Mouse (Mus musculus) fat pad, adult 2 months (tissue): Measurements from ENCODE around the gene Tmem104.

ENCODE experiments used
- DNase-seq: peaks from one replicate; pipeline ENCODE4 v3.0.0-alpha.2; 2011; ENCODE audit warnings: low read depth, low spot score; ENCODE audit errors: extremely low read depth

The Tmem104 gene

DNA sequence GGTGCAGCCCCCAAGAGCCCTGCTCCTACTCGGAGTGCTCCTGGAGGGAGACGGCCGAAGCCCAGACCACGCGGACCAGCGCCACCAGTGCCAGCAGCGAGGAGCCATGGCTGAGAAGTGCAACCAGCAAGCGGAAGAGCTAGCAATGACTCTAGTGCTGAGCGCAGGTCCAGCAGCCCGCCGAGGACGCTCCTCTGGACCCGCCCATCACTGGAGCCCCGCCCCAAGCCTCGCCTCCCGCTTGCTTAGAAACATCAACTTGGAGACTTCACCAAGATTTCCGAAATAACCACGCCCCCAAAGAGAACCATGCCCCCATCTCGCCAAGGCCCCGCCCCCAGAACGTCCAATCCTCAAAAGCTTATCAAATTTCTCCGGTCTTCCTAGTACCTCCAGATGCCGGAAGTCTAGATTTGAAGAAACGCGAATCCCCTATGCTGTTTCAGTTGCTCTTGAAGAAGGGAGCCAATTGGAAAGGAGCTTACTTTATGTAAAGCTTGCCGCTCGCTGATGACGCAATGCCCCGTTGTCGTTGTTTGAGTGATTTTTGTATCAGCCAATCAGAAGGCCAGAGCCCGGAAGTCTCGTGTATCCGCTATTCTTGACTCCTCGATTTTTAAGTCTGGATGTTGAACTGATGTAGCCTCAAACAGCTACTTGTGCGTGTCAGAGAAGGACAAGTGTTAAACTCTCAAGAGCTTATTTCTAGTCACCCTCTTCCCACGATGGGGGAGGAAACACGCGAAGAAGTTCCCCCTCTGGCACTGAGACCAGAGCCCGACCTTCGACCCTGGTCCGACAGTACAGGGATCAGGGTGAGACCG, 89.7 kb downstream of the Tmem104 start, which contains the start of gene Fdxr:
Gene Fdxr, minus strand, starts transcription at position 271 of the 824 bp plus-strand sequence.
- peak; percentile 97 for DNase-seq

DNA sequence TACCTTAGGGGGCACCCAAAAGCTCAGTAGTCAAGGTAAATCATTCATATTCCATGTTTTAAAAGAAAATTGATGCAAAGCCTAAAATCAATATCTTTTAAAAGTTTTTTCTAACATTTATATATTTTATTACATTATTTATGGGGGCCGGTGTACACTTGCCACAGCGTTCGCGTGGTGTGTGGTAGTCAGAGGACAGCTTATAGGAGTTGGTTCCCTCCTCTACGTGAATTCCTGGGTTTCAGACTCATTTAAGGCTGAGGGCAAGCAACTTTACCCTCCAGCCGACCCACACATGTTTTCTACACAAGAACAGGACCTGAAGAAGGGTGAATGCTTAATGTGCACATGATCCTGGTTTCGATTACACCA, 90.3 kb downstream of the Tmem104 start:
- DNase-seq: no peak

DNA sequence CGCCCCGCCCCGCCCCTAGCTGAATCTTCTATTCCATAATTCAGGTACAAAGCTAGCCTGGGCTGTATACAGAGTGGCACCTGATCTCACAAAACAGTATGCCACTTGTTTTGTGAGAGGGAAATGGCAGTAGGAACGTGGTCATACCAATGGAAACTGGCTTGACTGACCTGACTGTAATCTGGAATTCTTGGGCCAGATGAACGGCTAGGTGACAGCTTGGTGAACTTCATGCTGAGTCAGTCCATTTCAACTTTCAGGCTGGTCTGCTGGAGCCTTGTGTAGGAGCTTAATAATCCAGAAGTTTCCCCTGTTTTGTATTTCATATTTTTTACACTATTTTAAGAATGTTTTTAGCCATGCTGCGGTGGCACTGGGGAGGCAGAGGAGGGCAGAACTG, 90.9 kb downstream of the Tmem104 start:
- DNase-seq: no peak

DNA sequence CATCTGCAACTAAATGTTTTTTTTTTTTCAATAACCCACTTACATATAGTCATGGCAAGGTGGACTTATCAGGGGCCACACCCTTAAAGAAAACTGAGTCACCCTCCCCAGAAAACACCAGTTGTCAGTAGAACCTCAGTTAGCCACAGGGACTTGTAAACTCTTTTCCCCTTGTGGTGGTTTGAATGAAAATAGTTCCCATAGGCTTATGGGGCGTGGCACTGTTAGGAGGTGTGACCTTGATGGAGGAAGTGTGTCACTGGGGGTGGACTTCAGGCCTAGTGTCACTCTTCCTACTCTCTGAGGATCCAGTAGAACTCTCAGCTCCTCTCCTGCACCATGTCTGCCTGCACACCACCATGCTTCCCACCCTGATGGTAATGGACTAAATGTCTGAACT, 92.4 kb downstream of the Tmem104 start:
- DNase-seq: no peak

DNA sequence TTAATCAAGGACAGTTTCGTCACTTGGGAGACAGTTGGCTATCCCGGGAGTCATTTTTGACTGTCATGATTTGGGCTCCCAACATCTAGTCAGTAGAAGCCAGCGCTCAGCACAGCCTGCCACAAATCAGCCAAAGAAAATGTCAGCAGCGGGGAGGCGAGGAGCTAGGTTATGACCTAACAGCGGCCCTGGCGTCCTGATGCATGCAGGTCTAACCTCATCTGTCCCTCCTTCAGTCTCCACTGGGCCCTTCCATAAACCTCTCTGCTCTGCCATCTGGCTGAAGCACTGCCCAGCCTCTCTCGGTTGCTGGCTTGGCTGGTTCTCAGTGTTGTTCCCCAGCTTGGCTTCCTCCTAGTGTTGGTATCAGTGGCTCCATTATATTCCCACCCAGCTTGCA, 95.0 kb downstream of the Tmem104 start:
- no peak for DNase-seq

DNA sequence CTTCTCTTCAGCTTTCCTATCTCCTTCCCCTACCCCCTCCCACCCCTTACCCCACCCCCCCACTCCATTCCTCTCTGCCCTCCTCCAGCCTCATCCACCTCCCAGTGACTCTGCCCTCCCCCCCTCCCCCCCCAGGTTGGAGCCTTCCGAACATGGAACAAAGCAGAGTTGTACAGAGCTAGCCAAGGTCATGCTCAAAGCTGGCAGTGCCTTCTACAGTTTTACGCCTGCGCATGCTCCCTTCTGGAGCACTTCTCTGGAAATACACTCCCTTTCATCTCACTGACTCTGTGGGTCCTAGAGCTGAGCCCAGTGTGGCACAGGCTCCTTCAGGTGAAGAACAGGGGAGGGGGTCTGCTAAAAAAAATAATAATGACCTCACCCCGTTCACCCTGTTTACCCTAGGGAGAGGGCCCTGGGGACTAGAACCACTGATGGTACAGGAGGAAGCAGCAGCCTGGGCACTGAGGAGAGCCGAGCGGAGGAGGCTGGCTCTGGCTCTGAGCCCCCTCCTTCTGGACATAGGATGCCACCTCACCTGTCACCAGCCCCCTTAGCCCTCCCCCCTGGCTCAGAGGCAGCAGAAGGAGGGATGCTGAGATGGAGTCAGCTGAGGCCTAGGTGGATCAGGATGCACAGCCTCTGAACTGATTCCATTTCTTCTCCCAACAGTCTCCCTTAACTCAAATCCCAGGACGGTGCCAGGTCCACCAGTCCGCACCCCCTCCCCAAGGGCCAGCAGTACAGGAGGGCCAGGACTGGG, 95.6 kb downstream of the Tmem104 start:
- DNase-seq: no peak

DNA sequence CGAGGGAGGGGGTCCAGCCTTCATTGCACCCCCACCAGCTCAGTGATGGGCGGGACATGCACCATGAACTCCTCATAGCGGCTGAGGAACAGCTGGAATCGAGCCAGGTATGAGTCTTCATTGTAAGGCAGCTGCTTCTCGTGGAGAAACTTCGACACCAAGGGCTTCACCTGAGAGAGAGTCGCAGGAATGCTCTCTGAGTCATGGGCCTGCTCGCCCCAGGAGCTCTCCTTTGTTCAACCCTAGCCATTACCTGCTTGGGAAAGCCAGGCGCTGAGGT, 96.1 kb downstream of the Tmem104 start:
- no peak for DNase-seq

DNA sequence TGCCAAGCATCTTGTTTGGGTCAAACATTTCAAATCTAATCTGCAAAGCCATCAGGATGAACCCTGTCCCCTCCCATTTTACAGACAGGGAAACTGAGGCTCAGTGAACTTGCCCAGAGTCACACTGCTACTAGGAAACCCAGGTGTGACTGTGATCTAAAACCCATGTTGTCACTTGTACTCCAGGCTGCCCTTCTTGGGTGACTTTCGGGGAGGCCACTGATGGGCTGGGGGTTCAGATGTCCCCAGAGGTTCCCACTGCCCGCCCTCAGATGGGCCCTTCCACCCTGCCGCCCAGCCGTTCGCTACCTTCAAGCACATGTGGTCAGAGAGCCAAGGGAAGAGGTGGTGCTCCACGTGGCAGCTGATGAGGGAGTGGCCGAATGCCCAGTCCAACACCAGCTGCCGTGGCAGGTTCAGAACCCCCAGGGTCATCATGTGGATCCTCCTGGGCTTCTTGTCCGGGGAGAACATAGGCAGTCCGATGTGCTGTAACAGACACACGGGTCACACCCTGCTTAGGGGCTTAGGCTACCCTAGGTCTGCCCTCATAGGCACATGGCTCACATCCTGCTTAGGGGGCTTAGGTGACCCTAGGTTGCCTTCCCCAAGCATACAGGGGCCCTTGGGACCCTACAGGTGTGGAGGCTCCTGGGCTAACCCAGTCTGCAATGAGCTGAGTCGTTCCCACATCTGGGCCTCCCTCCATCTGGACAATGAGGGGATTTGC, 96.8 kb downstream of the Tmem104 start:
- DNase-seq: no peak

DNA sequence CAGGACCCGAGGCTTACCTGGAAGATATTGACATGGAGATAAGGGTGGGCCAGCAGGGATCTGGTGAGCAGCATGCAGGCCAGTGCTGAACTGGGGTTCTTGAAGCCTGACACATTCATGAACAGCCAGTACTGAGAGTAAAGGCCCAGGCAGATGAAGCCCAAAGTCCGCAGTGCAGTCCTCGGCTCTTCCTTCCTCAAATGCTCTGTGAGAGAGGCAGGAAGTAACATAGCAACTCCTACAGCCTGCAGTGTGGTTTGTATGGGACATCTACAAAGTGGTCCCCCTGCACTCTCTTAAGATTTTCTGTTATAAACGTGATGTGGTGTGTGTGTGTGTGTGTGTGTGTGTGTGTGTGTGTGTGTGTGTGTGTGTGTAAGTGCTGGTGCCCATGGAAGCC, 98.0 kb downstream of the Tmem104 start:
- DNase-seq: no peak

DNA sequence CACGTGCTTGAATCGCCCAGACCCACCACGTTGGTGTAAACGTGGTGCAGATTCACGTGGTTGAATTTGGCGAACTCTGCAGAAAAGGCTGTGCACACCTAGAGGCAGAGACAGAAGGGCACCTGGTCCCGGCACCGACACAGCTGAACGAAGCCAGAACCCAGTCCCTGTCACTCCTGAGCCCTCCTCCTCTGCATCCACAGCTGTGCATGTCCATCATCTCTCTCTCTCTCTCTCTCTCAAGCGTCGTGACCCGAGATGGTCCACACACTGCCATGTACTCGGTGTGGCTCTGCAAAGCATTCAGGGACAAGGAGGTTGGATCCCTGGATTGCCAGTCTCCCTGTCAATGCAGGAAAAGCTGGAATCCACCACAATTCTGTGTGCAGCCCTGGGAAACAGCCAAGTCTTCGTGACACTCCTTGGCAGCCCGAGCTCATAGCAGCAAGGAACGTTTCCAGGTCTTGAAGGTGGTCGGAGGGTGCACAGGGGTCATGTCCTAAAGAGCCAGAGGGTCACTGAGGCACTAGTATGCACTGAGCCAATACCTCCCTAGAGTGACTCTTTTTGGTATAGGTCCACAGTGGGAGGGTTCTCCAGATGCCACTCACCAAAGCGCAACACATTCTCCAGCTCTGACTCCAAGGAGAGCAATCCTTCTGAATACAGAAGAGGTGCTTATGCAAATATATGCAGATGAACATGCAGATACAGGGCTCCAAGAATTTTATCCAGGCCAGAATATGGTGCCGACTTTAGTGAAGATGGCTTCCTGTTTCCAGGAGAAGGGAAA, 99.1 kb downstream of the Tmem104 start:
- DNase-seq: no peak

DNA sequence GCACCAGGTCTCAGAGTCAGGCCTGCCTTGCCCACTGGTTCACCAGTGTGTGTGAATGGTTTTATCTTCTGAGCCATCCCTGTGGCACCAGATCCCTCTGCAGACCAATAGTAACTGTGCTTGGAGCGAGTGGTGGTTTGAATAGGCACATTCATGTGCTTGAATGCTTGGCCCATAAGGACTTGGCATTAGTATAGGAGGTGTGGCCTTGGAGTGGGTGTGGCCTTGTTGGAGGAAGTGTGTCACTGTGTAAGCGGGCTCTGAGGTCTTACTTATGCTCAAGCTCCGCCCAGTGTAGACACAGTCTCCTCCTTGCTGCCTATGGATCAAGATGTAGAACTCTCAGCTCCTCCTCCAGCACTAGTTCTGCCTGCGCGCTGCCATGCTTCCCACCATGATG, 100.1 kb downstream of the Tmem104 start:
- no peak for DNase-seq

DNA sequence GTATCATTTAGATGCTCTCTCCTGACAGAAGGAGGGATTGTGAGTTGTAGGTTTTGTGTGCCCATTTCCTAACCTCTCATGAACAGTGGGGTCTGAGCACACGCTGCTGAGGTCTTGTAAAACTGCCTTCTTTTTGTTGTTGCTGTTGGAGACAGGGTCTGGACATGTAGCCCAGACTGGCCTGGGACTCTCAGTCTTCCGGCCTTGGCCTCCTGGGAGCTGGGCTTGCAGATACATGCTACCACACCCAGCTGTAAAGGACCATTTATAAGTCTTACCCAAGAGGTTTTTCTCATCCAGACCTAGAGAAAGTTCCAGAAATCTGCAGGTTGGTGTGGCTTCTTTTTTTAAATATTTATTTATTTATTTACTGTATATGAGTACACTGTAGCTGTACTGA, 101.0 kb downstream of the Tmem104 start:
- no peak for DNase-seq

DNA sequence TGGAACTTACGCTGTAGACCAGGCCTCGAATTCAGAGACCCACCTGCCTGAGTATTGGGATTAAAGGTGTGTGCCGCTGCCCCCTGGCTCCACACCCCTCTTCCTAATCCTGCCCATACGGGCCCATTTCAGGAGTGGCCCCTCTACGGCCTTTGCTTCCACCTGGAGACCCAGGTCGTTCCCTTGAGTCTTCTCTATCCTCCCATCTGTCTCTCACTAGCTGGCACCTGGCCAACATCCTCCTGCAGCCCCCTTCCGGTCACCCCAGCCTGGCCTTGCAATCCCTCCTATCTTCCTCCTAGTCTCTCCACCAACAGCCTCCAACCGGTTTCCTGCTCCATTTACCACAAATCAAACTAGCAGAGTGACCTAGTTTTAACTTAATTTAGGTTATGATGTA, 102.6 kb downstream of the Tmem104 start:
- no peak for DNase-seq

DNA sequence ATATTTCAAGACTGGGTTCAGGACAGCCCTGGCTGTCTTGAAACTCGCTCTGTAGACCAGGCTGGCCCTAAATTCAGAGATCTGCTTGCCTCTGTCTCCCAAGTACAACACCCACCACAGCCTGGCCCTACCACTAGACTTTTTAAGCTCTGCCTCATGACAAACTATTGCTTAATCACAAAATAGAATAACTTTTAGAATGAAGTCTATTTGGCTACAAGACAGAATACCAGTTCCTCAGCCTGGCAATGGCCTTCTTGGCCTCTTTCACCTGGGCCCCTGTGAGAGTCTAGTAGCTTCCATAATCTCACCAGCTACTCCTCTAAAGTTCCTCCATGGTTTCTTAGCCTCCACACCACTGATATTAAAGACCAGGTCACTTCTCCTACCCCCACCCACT, 103.0 kb downstream of the Tmem104 start:
- no peak for DNase-seq

DNA sequence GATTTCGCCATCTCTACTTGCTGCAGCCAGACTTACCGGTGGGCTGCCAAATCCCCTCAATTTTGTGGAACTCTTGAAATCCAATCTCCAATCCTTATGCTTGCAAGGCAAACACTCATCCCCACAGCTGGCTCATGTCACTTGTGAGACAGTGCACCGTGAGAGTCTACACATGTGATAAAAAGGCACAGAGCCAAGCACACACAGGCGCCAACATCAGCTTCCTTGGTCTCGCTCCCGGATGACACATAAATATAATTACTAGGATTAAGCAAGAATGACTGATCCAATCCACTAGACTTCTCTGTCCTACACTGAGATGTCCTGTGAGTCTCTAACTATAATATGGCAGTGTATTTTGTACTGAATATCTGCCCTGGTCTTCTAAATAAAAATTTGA, 103.6 kb downstream of the Tmem104 start:
- no peak for DNase-seq

DNA sequence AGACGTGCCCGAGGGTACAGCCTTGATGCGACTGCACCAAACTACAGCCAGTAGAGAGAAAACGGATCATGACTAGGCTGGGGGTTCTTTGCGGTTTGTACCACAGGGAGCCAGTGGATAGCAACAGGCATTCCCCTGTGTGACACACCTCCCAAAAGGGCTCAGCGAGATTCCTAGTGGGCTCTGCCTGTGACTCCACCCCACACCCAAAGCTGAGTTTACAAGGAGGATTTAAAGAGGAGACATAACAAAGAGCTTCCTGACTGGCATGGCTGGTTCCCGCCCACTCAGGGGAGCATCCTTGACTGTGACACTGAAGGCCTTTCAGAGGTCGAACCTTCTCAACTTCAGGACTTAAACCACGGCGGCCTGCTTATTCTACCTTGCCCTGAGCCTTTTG, 104.2 kb downstream of the Tmem104 start:
- no peak for DNase-seq

DNA sequence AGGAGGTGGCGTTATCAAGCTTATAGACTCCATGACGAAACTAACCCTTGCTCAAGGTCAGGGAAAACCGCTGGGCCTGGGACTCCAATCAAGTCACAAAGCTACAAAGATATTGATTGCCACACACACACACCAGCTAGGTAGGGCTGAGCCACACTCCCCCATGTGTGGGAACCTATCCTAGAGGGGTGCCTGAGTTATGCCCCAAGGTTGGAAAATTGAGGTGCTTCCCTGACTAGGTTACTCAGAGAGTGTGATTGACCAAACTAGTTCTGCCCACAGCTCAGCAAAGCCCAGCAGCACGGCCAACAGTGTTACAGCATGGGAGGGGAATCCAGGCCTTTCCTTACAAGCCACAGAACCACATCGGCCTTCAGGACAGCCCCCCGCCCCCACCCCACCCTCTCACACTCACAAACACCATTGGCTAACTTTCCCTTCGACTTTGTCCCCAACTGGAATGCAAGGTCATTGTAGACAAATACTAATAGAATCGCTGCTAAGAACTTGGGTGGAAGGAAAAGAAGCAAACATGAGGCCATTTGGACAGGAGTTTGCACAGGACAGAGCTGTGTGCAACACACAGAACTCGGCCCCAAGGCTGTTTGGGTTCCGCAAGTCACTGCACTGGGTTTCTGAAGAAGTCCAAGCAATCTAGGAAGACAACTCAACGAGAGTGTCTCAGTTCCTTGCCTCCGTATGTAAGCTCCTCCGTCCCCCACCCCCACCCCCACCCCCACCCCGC, 105.5 kb downstream of the Tmem104 start:
- DNase-seq: no peak

DNA sequence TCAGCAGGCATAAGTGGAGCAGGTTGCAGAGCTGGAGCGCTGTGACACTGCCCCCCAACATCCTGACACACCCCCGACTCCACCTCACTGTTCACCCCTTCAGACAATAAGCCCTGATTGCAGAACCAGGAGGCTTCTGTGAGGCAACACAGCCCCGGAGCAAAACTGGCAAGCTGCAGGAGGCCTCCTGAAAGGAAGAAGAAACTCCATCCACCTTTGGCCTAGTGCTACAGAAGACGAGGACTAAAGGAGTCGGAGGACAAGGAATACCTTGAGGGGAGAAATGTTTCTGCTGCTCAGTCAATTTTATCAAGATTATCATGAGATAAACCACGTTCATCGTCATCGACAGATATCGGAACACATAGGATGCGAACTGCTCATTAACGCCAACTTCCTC, 108.7 kb downstream of the Tmem104 start:
- peak; percentile 90 for DNase-seq
